Mouse (Mus musculus) small intestine, adult 2 months (tissue): ENCODE data around the gene Bpifb6. TPM values are rescaled to one million over a fixed set of nuclear protein-coding genes. Genes with fewer than 3 reads are reported as not detected.

Source experiments
- H3K27ac ChIP-seq: fragments of 200-500 bp; 2 replicates; pipeline ENCODE4 v1.5.1; 2012; ENCODE audit warnings: low read depth, low read length, control low read depth, inconsistent platforms; ENCODE audit not compliant: insufficient read depth
- H3K27me3 ChIP-seq: fragments of 200-500 bp; 2 replicates; pipeline ENCODE4 v1.6.1; 2012; ENCODE audit warnings: mild to moderate bottlenecking, moderate library complexity, low read length, inconsistent platforms; ENCODE audit not compliant: control insufficient read depth, insufficient read depth
- H3K36me3 ChIP-seq: fragments of 200-500 bp; 2 replicates; pipeline ENCODE4 v1.6.1; 2012; ENCODE audit warnings: mild to moderate bottlenecking, low read length, control low read depth, inconsistent platforms; ENCODE audit not compliant: control insufficient read depth, insufficient read depth
- H3K4me1 ChIP-seq: fragments of 200-500 bp; 2 replicates; pipeline ENCODE4 v1.6.1; 2012; ENCODE audit warnings: low read length, inconsistent platforms, mixed read lengths; ENCODE audit not compliant: control insufficient read depth, insufficient read depth, insufficient read length
- H3K4me3 ChIP-seq: fragments of 200-500 bp; 2 replicates; pipeline ENCODE4 v1.5.1; 2012; ENCODE audit warnings: low read depth, mild to moderate bottlenecking, control low read depth, inconsistent platforms, low read length, moderate library complexity
- CTCF ChIP-seq: fragments of 200-500 bp; IDR thresholded peaks from 2 replicates; pipeline ENCODE4 v1.5.1; 2012; ENCODE audit warnings: low read depth, mild to moderate bottlenecking, control low read depth, inconsistent platforms, low read length, moderate library complexity, mixed read lengths; ENCODE audit not compliant: insufficient replicate concordance, insufficient read length; ENCODE audit errors: extremely low read depth
- POLR2A ChIP-seq: fragments of 200-500 bp; IDR thresholded peaks from 2 replicates; pipeline ENCODE4 v1.6.1; 2012; ENCODE audit warnings: low read depth, mild to moderate bottlenecking, control low read depth, inconsistent platforms, low read length, moderate library complexity
- WGBS: fragments of 180-500 bp; shearing (Covaris S2); methylation state at CpG from one replicate; pipeline ENCODE4 v1.1.7; 2018; 5-methylcytosine and 5-hydroxymethylcytosine counted together
- polyA plus RNA-seq: library from polyadenylated mRNA; depleted of rRNA; stranded (reverse); fragments of >200 nt; gene quantifications from 2 replicates; pipeline ENCODE4 v1.2.3, GENCODE M21; 2012; rRNA removed

Gene Bpifb6
- polyA plus RNA-seq, 1 experiment = not detected

DNA sequence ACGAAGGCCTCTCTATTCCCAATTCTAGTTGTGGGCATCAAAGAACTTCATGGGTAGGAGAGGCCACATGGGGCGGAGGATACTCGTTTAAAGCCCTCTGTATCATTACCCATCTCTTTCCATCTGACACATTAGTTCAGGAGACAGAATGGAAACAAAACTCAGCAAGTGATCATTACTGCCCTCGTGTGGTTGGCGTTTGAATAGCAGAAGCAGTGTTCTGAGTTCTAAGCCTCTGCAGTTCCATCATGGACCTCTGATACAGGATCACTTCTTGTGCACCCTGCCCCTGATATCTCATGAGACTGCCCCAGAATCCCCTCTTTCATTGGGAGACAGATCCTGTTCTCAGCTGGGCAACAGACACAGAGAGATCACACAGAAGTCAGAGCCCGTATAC lies 52.7 kb downstream of the Bpifb6 start:
- 26% methylated on average over 6 of the region's 6 CpGs for whole genome bisulfite sequencing
- H3K4me3 ChIP-seq = no peak overlapping the region

DNA sequence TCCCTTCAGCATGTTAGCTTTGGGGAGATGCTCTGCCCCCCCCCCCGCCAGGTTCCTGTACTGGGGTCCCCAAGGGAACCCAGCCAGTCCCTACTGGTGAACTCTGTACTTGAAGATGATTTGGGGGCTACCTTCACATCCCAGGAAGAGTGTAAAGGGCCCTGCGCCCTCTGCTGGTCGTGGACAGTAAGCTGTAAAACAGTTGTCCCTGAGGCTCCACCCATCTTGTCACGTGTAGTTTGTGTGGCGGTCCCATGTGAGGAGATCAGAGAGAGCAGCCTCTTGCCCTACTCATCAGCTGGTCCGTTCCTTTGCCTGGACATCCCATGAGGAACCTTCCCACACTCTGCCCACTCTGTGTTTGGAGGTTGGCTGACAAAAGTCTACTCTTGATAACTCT lies 53.6 kb downstream of the Bpifb6 start:
- TF ChIP-seq POLR2A (no peak), CTCF (peak; percentile 47; the same call in 1 of the 2 replicates)
- H3K27ac ChIP-seq = no peak overlapping the region
- 9% methylated on average over 6 of the region's 6 CpGs for WGBS
- H3K27me3 ChIP-seq = no peaks in the 10 kb centered on the region
- no peak overlapping the region for H3K4me3 ChIP-seq
- no peaks in the 10 kb centered on the region for H3K36me3 ChIP-seq
- H3K4me1 ChIP-seq = peaks cover 2% of the 10 kb centered on the region; the same call in 1 of the 2 replicates

More for the DNA sequence above, 52.7 kb downstream of the Bpifb6 start:
- no peaks in the 10 kb centered on the region for H3K27me3 ChIP-seq
- no peaks in the 10 kb centered on the region for H3K36me3 ChIP-seq
- H3K4me1 ChIP-seq = peaks cover 2% of the 10 kb centered on the region; the same call in 1 of the 2 replicates
- peak; percentile 24; the same call in 1 of the 2 replicates for TF ChIP-seq CTCF
- TF ChIP-seq POLR2A = no peak
- H3K27ac ChIP-seq = no peak overlapping the region

Other genes starting within 250 kb of the Bpifb6 start
- not detected in 2 replicates for gene Dnmt3c, start 203.7 kb upstream of the Bpifb6 start, polyA plus RNA-seq
- 1.5 and 3.8 TPM in 2 replicates for gene Mapre1, start 159.1 kb upstream of the Bpifb6 start, polyA plus RNA-seq
- gene Efcab8, start 120.5 kb upstream of the Bpifb6 start, polyA plus RNA-seq = 0.10 TPM in 1 of 2 replicates, not detected in the other
- not detected in 2 replicates for gene Sun5, start 29.3 kb upstream of the Bpifb6 start, polyA plus RNA-seq
- not detected in 2 replicates for gene Bpifb2, start 25.3 kb upstream of the Bpifb6 start, polyA plus RNA-seq
- gene Bpifb3, start 17.8 kb downstream of the Bpifb6 start, polyA plus RNA-seq = not detected in 2 replicates
- 0.13 TPM in 1 of 2 replicates, not detected in the other for gene Bpifb4, start 37.8 kb downstream of the Bpifb6 start, polyA plus RNA-seq
- gene Bpifa6, start 74.6 kb downstream of the Bpifb6 start, polyA plus RNA-seq = not detected in 2 replicates
- not detected in 2 replicates for gene Bpifa2, start 107.9 kb downstream of the Bpifb6 start, polyA plus RNA-seq
- gene Bpifa3, start 229.9 kb downstream of the Bpifb6 start, polyA plus RNA-seq = not detected in 2 replicates
- not detected in 2 replicates for gene Bpifa1, start 242.5 kb downstream of the Bpifb6 start, polyA plus RNA-seq